Mouse (Mus musculus) neural tube, embryonic 13.5 days (tissue): ENCODE measurements around the gene Pdzd2. TPM values are rescaled to one million over a fixed set of nuclear protein-coding genes. Genes with fewer than 3 reads are reported as not detected.

Source experiments
- ATAC-seq: fragments of 200-750 bp; cut with Nextera tagmentation; 2 replicates; pipeline ENCODE4 v1.8.0; 2017; ENCODE audit warnings: low read depth, mild to moderate bottlenecking, moderate TSS enrichment, moderate library complexity
- H3K27ac ChIP-seq: fragments of 300-500 bp; sonication (generic); replicated peaks from 2 replicates; pipeline ENCODE4 v1.5.1; 2015; ENCODE audit warnings: moderate library complexity, mild to moderate bottlenecking, inconsistent platforms
- H3K27me3 ChIP-seq: fragments of 300-500 bp; sonication (generic); 2 replicates; pipeline ENCODE4 v1.6.1; 2015; ENCODE audit warnings: mild to moderate bottlenecking, inconsistent platforms
- H3K36me3 ChIP-seq: fragments of 300-500 bp; sonication (generic); 2 replicates; pipeline ENCODE4 v1.6.1; 2015; ENCODE audit warnings: mild to moderate bottlenecking, inconsistent platforms
- H3K4me1 ChIP-seq: fragments of 300-500 bp; sonication (generic); replicated peaks from 2 replicates; pipeline ENCODE4 v1.6.1; 2015; ENCODE audit warnings: inconsistent platforms
- H3K4me2 ChIP-seq: fragments of 300-500 bp; sonication (generic); 2 replicates; pipeline ENCODE4 v1.6.1; 2015; ENCODE audit warnings: inconsistent platforms, mild to moderate bottlenecking, moderate library complexity
- H3K4me3 ChIP-seq: fragments of 300-500 bp; sonication (generic); 2 replicates; pipeline ENCODE4 v1.5.1; 2015; ENCODE audit warnings: mild to moderate bottlenecking, inconsistent platforms
- H3K9ac ChIP-seq: fragments of 300-500 bp; sonication (generic); 2 replicates; pipeline ENCODE4 v1.6.1; 2015; ENCODE audit warnings: moderate library complexity, mild to moderate bottlenecking, inconsistent platforms
- H3K9me3 ChIP-seq: fragments of 300-500 bp; sonication (generic); 2 replicates; pipeline ENCODE4 v1.6.1; 2016; ENCODE audit warnings: inconsistent platforms
- WGBS: fragments of 180-500 bp; shearing (Covaris S2); methylation state at CpG from one replicate; pipeline ENCODE4 v1.1.7; 2015; 5-methylcytosine and 5-hydroxymethylcytosine counted together
- polyA plus RNA-seq: library from polyadenylated mRNA; unstranded; fragments of >200 nt; fragmentation: Nextera tagmentation; extraction: Ambion mirVana; gene quantifications from 2 replicates; pipeline ENCODE4 v1.2.1, GENCODE M21; 2015

Gene Pdzd2
- polyA plus RNA-seq, 1 experiment from 2014 or later: 6.0 TPM

GRCm38 (mm10) chr15:12689716-12690381 lies 49.9 kb downstream of the Pdzd2 start:
- Histone ChIP-seq H3K36me3 (no peaks in the 10 kb centered on the region), H3K27ac (no peak overlapping the region), H3K27me3 (no peaks in the 10 kb centered on the region), H3K4me1 (no peaks in the 10 kb centered on the region), H3K9me3 (no peaks in the 10 kb centered on the region; the same call in 1 of the 2 replicates), H3K4me3 (no peak overlapping the region), H3K9ac (no peak overlapping the region), H3K4me2 (no peak overlapping the region)
- no peak for ATAC-seq
- WGBS: 85% methylated on average over 7 of the region's 7 CpGs

DNA sequence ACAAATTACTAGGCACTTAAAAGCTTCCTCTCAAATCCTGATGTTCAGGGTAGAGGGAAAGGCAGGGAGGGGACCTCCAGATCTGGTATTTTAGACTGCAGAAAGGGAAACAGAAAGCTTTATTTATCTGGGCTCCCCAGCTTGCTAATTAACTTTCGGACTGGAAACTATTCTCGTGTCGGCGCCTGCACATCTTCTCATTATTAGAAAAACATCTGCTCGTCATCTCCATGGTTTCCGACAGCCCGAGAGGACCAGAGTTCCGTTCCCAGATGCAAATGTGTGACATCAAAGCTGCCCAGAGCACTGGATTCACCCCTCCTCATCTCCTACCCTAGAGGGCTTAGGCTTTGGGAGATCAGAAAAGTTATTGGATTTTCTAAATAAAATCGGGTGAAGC lies 57.2 kb downstream of the Pdzd2 start:
- WGBS: 60% methylated on average over 9 of the region's 9 CpGs
- no peak overlapping the region for H3K4me3 ChIP-seq
- ATAC-seq: no peak

GRCm38 (mm10) chr15:12681891-12682290 lies 57.8 kb downstream of the Pdzd2 start:
- no peak for ATAC-seq
- no peak overlapping the region for H3K4me2 ChIP-seq
- 92% methylated on average over 2 of the region's 2 CpGs for WGBS
- no peaks in the 10 kb centered on the region for H3K27me3 ChIP-seq
- H3K27ac ChIP-seq: no peak overlapping the region
- no peaks in the 10 kb centered on the region; the same call in 1 of the 2 replicates for H3K9me3 ChIP-seq
- H3K9ac ChIP-seq: no peak overlapping the region
- H3K4me3 ChIP-seq: no peak overlapping the region
- H3K4me1 ChIP-seq: no peaks in the 10 kb centered on the region
- H3K36me3 ChIP-seq: no peaks in the 10 kb centered on the region

More for the DNA sequence above, 57.2 kb downstream of the Pdzd2 start:
- no peak overlapping the region for H3K27ac ChIP-seq
- H3K9me3 ChIP-seq: no peaks in the 10 kb centered on the region; the same call in 1 of the 2 replicates
- H3K4me2 ChIP-seq: no peak overlapping the region
- no peaks in the 10 kb centered on the region for H3K4me1 ChIP-seq
- H3K36me3 ChIP-seq: no peaks in the 10 kb centered on the region
- H3K27me3 ChIP-seq: no peaks in the 10 kb centered on the region
- no peak overlapping the region for H3K9ac ChIP-seq

GRCm38 (mm10) chr15:12680750-12681149 lies 59.0 kb downstream of the Pdzd2 start:
- Histone ChIP-seq H3K27me3 (no peaks in the 10 kb centered on the region), H3K9ac (no peak overlapping the region), H3K4me1 (no peaks in the 10 kb centered on the region), H3K36me3 (no peaks in the 10 kb centered on the region), H3K27ac (no peak overlapping the region), H3K4me2 (no peak overlapping the region), H3K4me3 (no peak overlapping the region), H3K9me3 (no peaks in the 10 kb centered on the region; the same call in 1 of the 2 replicates)
- no peak for ATAC-seq
- 63% methylated on average over 7 of the region's 7 CpGs for WGBS

- Histone ChIP-seq H3K9me3 (no peaks in the 10 kb centered on the region; the same call in 1 of the 2 replicates), H3K36me3 (no peaks in the 10 kb centered on the region), H3K27ac (no peak overlapping the region), H3K4me2 (no peak overlapping the region), H3K4me3 (no peak overlapping the region), H3K9ac (no peak overlapping the region), H3K27me3 (no peaks in the 10 kb centered on the region), H3K4me1 (no peaks in the 10 kb centered on the region)
- WGBS: 91% methylated on average over 6 of the region's 6 CpGs
- no peak for ATAC-seq
These were observed 59.7 kb downstream of the Pdzd2 start for GRCm38 (mm10) chr15:12679996-12680395.

GRCm38 (mm10) chr15:12678540-12679112 lies 61.1 kb downstream of the Pdzd2 start:
- no peaks in the 10 kb centered on the region for H3K36me3 ChIP-seq
- WGBS: 83% methylated on average over 2 of the region's 2 CpGs
- no peaks in the 10 kb centered on the region for H3K27me3 ChIP-seq
- no peak overlapping the region for H3K27ac ChIP-seq
- H3K4me1 ChIP-seq: no peaks in the 10 kb centered on the region
- H3K9me3 ChIP-seq: no peaks in the 10 kb centered on the region
- no peak overlapping the region for H3K4me2 ChIP-seq
- H3K9ac ChIP-seq: no peak overlapping the region
- no peak for ATAC-seq
- H3K4me3 ChIP-seq: no peak overlapping the region

- Histone ChIP-seq H3K4me3 (no peak overlapping the region), H3K9ac (no peak overlapping the region), H3K36me3 (no peaks in the 10 kb centered on the region), H3K27me3 (no peaks in the 10 kb centered on the region), H3K27ac (no peak overlapping the region), H3K9me3 (0 out of 2 replicates have a peak, but pooled peaks cover 5% of the 10 kb centered on the region), H3K4me2 (no peak overlapping the region), H3K4me1 (no peaks in the 10 kb centered on the region)
- no peak for ATAC-seq
- 83% methylated on average over 3 of the region's 3 CpGs for WGBS
These were observed 64.4 kb downstream of the Pdzd2 start for GRCm38 (mm10) chr15:12675366-12675765.

DNA sequence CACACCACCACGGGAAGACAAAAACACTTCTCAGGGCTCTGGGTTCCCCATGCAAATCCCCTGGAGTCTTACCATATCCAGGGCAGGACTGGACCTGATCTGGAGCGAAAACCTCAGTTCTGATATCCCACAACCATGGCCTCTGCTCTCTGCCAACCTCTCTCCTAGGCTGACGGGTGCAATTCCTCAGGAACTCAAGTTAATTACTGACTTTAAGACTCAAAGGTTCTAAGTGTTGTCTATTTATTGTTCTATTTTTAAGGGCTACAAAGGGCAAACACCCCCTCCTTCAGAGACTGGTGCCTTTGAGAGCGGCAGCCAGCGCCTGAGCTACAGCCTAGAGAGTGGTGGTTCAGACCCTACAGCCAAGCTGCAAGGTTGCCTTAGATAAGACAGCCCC lies 65.7 kb downstream of the Pdzd2 start:
- no peak for ATAC-seq
- H3K4me2 ChIP-seq: no peak overlapping the region
- 76% methylated on average over 5 of the region's 5 CpGs for WGBS

DNA sequence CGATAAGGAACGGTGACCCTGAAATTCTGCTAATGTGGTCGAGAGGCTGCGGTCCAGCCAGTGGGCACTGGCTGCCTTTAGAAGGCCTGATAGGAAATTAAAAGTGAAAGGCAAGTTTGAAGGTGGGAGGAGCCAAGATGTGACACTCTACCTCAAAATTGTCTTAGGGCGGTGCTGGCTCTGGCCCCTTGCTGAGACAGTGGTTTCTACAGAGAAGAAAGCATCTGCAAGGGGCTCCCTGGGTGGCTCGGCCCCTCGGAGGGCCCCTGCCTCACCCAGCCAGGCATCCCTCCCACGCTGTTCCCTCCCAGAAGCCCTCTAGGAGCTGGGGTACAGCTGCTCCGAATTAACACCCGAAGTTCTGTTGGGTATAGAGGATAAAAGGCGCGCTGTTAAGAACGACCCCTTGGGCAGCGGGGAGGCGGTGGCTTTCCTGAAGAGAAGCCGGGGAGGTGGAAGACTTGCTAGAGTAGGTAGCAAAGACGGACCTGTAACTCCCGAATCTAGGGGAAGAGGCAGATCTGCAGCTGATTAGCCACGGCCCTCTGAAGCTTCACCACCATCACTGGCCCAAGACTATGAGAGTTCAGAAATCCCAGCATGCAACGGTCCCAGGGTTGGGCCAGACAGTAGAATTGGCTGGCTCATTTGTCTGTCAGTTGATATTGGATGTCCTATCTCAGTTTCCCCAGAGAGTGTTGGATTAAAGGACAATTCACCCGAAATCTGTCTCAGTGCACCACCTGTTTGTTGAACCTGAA lies 71.8 kb downstream of the Pdzd2 start:
- Histone ChIP-seq H3K27me3 (no peaks in the 10 kb centered on the region), H3K4me3 (no peak overlapping the region), H3K4me1 (no peaks in the 10 kb centered on the region), H3K27ac (no peak overlapping the region), H3K9ac (no peak overlapping the region), H3K36me3 (no peaks in the 10 kb centered on the region), H3K9me3 (0 out of 2 replicates have a peak, but pooled peaks cover 5% of the 10 kb centered on the region), H3K4me2 (no peak overlapping the region)
- 42% methylated on average over 21 of the region's 21 CpGs for WGBS
- ATAC-seq: no peak

More for the DNA sequence above, 65.7 kb downstream of the Pdzd2 start:
- H3K36me3 ChIP-seq: no peaks in the 10 kb centered on the region
- no peak overlapping the region for H3K9ac ChIP-seq
- H3K4me3 ChIP-seq: no peak overlapping the region
- 0 out of 2 replicates have a peak, but pooled peaks cover 5% of the 10 kb centered on the region for H3K9me3 ChIP-seq
- H3K27ac ChIP-seq: no peak overlapping the region
- no peaks in the 10 kb centered on the region for H3K4me1 ChIP-seq
- H3K27me3 ChIP-seq: no peaks in the 10 kb centered on the region

DNA sequence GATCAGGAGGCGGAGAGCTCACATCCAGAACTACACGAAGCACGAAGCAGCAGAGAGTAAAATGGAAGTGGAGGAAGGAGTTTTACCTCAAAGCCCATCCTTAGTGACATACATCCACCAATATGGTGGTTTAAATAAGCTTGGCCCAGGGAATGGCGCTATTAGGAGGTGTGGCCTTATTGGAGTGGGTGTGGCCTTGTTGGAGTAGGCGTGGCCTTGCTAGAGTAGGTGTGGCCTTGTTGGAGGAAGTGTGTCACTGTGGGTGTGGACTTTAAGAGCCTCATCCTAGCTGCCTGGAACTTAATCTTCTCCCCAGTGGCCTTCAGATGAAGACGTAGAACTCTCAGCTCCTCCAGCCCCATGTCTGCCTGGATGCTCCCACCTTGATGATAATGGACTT lies 73.8 kb downstream of the Pdzd2 start:
- ATAC-seq: no peak
- WGBS: 90% methylated on average over 6 of the region's 6 CpGs
- Histone ChIP-seq H3K27ac (no peak overlapping the region), H3K4me2 (no peak overlapping the region), H3K27me3 (no peaks in the 10 kb centered on the region), H3K36me3 (no peaks in the 10 kb centered on the region), H3K9me3 (no peaks in the 10 kb centered on the region), H3K4me1 (no peaks in the 10 kb centered on the region), H3K4me3 (no peak overlapping the region), H3K9ac (no peak overlapping the region)

- no peaks in the 10 kb centered on the region for H3K36me3 ChIP-seq
- no peak overlapping the region for H3K4me2 ChIP-seq
- no peaks in the 10 kb centered on the region for H3K9me3 ChIP-seq
- no peaks in the 10 kb centered on the region for H3K4me1 ChIP-seq
- H3K9ac ChIP-seq: no peak overlapping the region
- H3K4me3 ChIP-seq: no peak overlapping the region
- no peaks in the 10 kb centered on the region for H3K27me3 ChIP-seq
- WGBS: 96% methylated on average over 9 of the region's 9 CpGs
- no peak for ATAC-seq
- no peak overlapping the region for H3K27ac ChIP-seq
These were observed 76.4 kb downstream of the Pdzd2 start for GRCm38 (mm10) chr15:12663351-12663750.

- Histone ChIP-seq H3K9me3 (no peaks in the 10 kb centered on the region), H3K4me1 (no peaks in the 10 kb centered on the region), H3K36me3 (no peaks in the 10 kb centered on the region), H3K4me3 (no peak overlapping the region), H3K4me2 (no peak overlapping the region), H3K27me3 (no peaks in the 10 kb centered on the region), H3K27ac (no peak overlapping the region), H3K9ac (no peak overlapping the region)
- 90% methylated on average over 9 of the region's 9 CpGs for WGBS
- ATAC-seq: no peak
These were observed 79.4 kb downstream of the Pdzd2 start for GRCm38 (mm10) chr15:12660320-12660719.
